Mouse (Mus musculus): ENCODE results near the gene Ptgdr. TPM values are rescaled to one million over a fixed set of nuclear protein-coding genes. Genes with fewer than 3 reads are reported as not detected.
"Not testable (repeated sequence)": the region's sequence is repeated elsewhere in the genome, so short reads cannot be mapped to it uniquely, and the experiment has no call there.

Ptgdr gene
- not detected in 2 replicates for total RNA-seq (2017)

GRCm38 (mm10) chr14:44858868-44859613 lies at the start of gene Ptgdr:
Gene Ptgdr, minus strand, starts transcription at chr14:44859375.
- ATAC-seq (replicated peaks in 1 of 2; ENCODE audit: insufficient read depth in 1 of 2, low FRiP score in 2 of 2, low TSS enrichment in 1 of 2, low read depth in 1 of 2, poor library complexity in 2 of 2, severe bottlenecking in 2 of 2) = peak; percentile 15 to 16; a peak in 2 of 4 replicates

- no peak for ATAC-seq (replicated peaks in 1 of 2; ENCODE audit: insufficient read depth in 1 of 2, low FRiP score in 2 of 2, low TSS enrichment in 1 of 2, low read depth in 1 of 2, poor library complexity in 2 of 2, severe bottlenecking in 2 of 2)
Observed at GRCm38 (mm10) chr14:44907774-44908173, 48.6 kb upstream of the Ptgdr start.

- ATAC-seq (replicated peaks in 1 of 2; ENCODE audit: insufficient read depth in 1 of 2, low FRiP score in 2 of 2, low TSS enrichment in 1 of 2, low read depth in 1 of 2, poor library complexity in 2 of 2, severe bottlenecking in 2 of 2) = peak in 1 of 2 experiments; percentile 71; a peak in 1 of 4 replicates
Observed at GRCm38 (mm10) chr14:44904199-44904598, 45.0 kb upstream of the Ptgdr start.

GRCm38 (mm10) chr14:44901735-44902134 lies 42.6 kb upstream of the Ptgdr start:
- 0 out of 4 replicates have a peak, but pooled peaks of 1 of the 2 experiments have one; percentile 30 for ATAC-seq (replicated peaks in 1 of 2; ENCODE audit: insufficient read depth in 1 of 2, low FRiP score in 2 of 2, low TSS enrichment in 1 of 2, low read depth in 1 of 2, poor library complexity in 2 of 2, severe bottlenecking in 2 of 2)

- peak; percentile 69 to 88; a peak in 3 of 4 replicates for ATAC-seq (replicated peaks in 1 of 2; ENCODE audit: insufficient read depth in 1 of 2, low FRiP score in 2 of 2, low TSS enrichment in 1 of 2, low read depth in 1 of 2, poor library complexity in 2 of 2, severe bottlenecking in 2 of 2)
Observed at GRCm38 (mm10) chr14:44891387-44892132, 32.4 kb upstream of the Ptgdr start.

GRCm38 (mm10) chr14:44869686-44870085 lies 10.5 kb upstream of the Ptgdr start:
- ATAC-seq (replicated peaks in 1 of 2; ENCODE audit: insufficient read depth in 1 of 2, low FRiP score in 2 of 2, low TSS enrichment in 1 of 2, low read depth in 1 of 2, poor library complexity in 2 of 2, severe bottlenecking in 2 of 2) = no peak

- peak in 1 of 2 experiments; percentile 26; a peak in 1 of 4 replicates for ATAC-seq (replicated peaks in 1 of 2; ENCODE audit: insufficient read depth in 1 of 2, low FRiP score in 2 of 2, low TSS enrichment in 1 of 2, low read depth in 1 of 2, poor library complexity in 2 of 2, severe bottlenecking in 2 of 2)
Observed at GRCm38 (mm10) chr14:44865661-44866060, 6.5 kb upstream of the Ptgdr start.

- ATAC-seq (replicated peaks in 1 of 2; ENCODE audit: insufficient read depth in 1 of 2, low FRiP score in 2 of 2, low TSS enrichment in 1 of 2, low read depth in 1 of 2, poor library complexity in 2 of 2, severe bottlenecking in 2 of 2) = no peak
Observed at GRCm38 (mm10) chr14:44863086-44863485, 3.9 kb upstream of the Ptgdr start.

GRCm38 (mm10) chr14:44861161-44861560 lies 2.0 kb upstream of the Ptgdr start:
- ATAC-seq (replicated peaks in 1 of 2; ENCODE audit: insufficient read depth in 1 of 2, low FRiP score in 2 of 2, low TSS enrichment in 1 of 2, low read depth in 1 of 2, poor library complexity in 2 of 2, severe bottlenecking in 2 of 2) = peak; percentile 89 to 90

- ATAC-seq (replicated peaks in 1 of 2; ENCODE audit: insufficient read depth in 1 of 2, low FRiP score in 2 of 2, low TSS enrichment in 1 of 2, low read depth in 1 of 2, poor library complexity in 2 of 2, severe bottlenecking in 2 of 2) = no peak
Observed at GRCm38 (mm10) chr14:44858372-44858771, 803 bp downstream of the Ptgdr start.

GRCm38 (mm10) chr14:44850637-44851036 lies 8.5 kb downstream of the Ptgdr start:
- peak; percentile 76 to 91; a peak in 3 of 4 replicates for ATAC-seq (replicated peaks in 1 of 2; ENCODE audit: insufficient read depth in 1 of 2, low FRiP score in 2 of 2, low TSS enrichment in 1 of 2, low read depth in 1 of 2, poor library complexity in 2 of 2, severe bottlenecking in 2 of 2)

- ATAC-seq (replicated peaks in 1 of 2; ENCODE audit: insufficient read depth in 1 of 2, low FRiP score in 2 of 2, low TSS enrichment in 1 of 2, low read depth in 1 of 2, poor library complexity in 2 of 2, severe bottlenecking in 2 of 2) = no peak
Observed at GRCm38 (mm10) chr14:44847740-44848139, 11.4 kb downstream of the Ptgdr start.

GRCm38 (mm10) chr14:44846558-44847263 lies 12.5 kb downstream of the Ptgdr start:
- no peak for ATAC-seq (replicated peaks in 1 of 2; ENCODE audit: insufficient read depth in 1 of 2, low FRiP score in 2 of 2, low TSS enrichment in 1 of 2, low read depth in 1 of 2, poor library complexity in 2 of 2, severe bottlenecking in 2 of 2)

- 0 out of 4 replicates have a peak, but pooled peaks of 1 of the 2 experiments have one; percentile 53 for ATAC-seq (replicated peaks in 1 of 2; ENCODE audit: insufficient read depth in 1 of 2, low FRiP score in 2 of 2, low TSS enrichment in 1 of 2, low read depth in 1 of 2, poor library complexity in 2 of 2, severe bottlenecking in 2 of 2)
Observed at GRCm38 (mm10) chr14:44843768-44844755, 15.1 kb downstream of the Ptgdr start.

- no peak for ATAC-seq (replicated peaks in 1 of 2; ENCODE audit: insufficient read depth in 1 of 2, low FRiP score in 2 of 2, low TSS enrichment in 1 of 2, low read depth in 1 of 2, poor library complexity in 2 of 2, severe bottlenecking in 2 of 2)
Observed at GRCm38 (mm10) chr14:44838685-44839084, 20.5 kb downstream of the Ptgdr start.

GRCm38 (mm10) chr14:44835132-44835531 lies 24.0 kb downstream of the Ptgdr start:
- ATAC-seq (replicated peaks in 1 of 2; ENCODE audit: insufficient read depth in 1 of 2, low FRiP score in 2 of 2, low TSS enrichment in 1 of 2, low read depth in 1 of 2, poor library complexity in 2 of 2, severe bottlenecking in 2 of 2) = no peak

- ATAC-seq (replicated peaks in 1 of 2; ENCODE audit: insufficient read depth in 1 of 2, low FRiP score in 2 of 2, low TSS enrichment in 1 of 2, low read depth in 1 of 2, poor library complexity in 2 of 2, severe bottlenecking in 2 of 2) = not testable (repeated sequence)
Observed at GRCm38 (mm10) chr14:44834134-44834533, 25.0 kb downstream of the Ptgdr start.

Measured in hematopoietic stem cell, adult 5-6 weeks (primary cell).